In the genomic region with DNA sequence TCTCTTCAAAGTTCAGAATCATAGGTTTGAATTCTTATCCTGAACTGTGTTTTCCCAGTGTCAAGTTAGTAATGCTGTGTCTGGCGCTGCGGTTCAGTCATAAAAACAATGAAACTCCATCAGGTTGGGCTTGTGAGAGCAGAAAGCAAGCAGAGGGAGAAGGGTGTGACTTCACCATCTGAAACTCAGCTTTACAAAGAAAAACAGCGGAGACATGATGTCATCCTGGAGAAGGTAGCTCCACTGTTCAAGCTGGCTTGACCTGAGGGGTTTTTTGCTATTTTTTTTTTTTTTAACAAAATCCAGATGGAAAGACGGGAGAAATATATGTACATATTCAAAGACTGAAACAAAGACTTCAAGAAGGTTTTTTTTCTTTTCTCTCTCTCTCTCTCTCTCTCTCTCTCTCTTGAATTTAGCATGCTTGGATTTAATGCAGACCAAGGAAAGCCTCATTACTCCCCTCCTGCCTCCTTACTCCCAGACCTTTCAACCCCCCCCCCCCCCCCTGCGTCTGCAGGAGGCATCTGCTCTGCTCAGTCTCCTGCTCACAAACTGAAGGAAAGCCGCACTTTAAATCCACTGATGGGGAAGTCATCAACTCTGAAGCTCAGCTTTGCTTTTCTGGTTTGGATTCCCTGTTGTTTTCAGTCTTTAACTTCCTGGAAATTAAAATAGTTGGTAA, we compare ENCODE assay signal across 15 mouse cellular contexts.
A peak's percentile ranks its signal among the peaks of the same experiment; 100 is the strongest.
DNase-seq lines count a peak whose midpoint lies in the region; ATAC-seq lines count a peak whose summit lies in the region.
"Had no signal": no experiment of that assay in that cellular context is flagged by ENCODE, and none has a peak within 500 bp of the region (broad histone marks: within the 10 kb centered on the region; RNA-seq: fewer than 3 reads in every experiment).

No protein-coding gene starts in this region.

- H3K4me2 ChIP-seq in hindbrain, embryonic 12.5 days (replicated peaks) = no peak overlapping the region
- peak overlapping the region; percentile 34 for H3K4me2 ChIP-seq in embryonic facial prominence, embryonic 14.5 days (ENCODE audit: low read depth, low read length)
- H3K4me2 ChIP-seq: neural tube, embryonic 13.5 days had no signal

- peak overlapping the region; percentile 3; the same call in 1 of the 2 replicates for H3K27ac ChIP-seq in hindbrain, embryonic 10.5 days
- H3K27ac ChIP-seq in hindbrain, embryonic 12.5 days = no peak overlapping the region
- H3K27ac ChIP-seq in embryonic facial prominence, embryonic 14.5 days (replicated peaks; ENCODE audit: low read depth, low read length) = peak overlapping the region; percentile 86
- peak overlapping the region; percentile 90 for H3K27ac ChIP-seq in limb, embryonic 10.5 days
- H3K27ac ChIP-seq: hindbrain, postnatal 0 days; neural tube, embryonic 13.5 days had no signal

- no peaks in the 10 kb centered on the region for H3K27me3 ChIP-seq in hindbrain, embryonic 10.5 days (ENCODE audit: insufficient read depth, poor library complexity, severe bottlenecking)
- H3K27me3 ChIP-seq in hindbrain, embryonic 12.5 days = no peaks in the 10 kb centered on the region
- no peaks in the 10 kb centered on the region for H3K27me3 ChIP-seq in embryonic facial prominence, embryonic 14.5 days (replicated peaks; ENCODE audit: control insufficient read depth, insufficient read depth, low read length)
- no peaks in the 10 kb centered on the region for H3K27me3 ChIP-seq in limb, embryonic 10.5 days (ENCODE audit: low read depth, poor library complexity, severe bottlenecking)

- no peak overlapping the region for H3K9ac ChIP-seq in hindbrain, embryonic 12.5 days
- H3K9ac ChIP-seq in embryonic facial prominence, embryonic 14.5 days (ENCODE audit: low read depth, low read length) = peak overlapping the region; percentile 37
- H3K9ac ChIP-seq: neural tube, embryonic 13.5 days had no signal

- no peak for ATAC-seq in hindbrain, embryonic 12.5 days (ENCODE audit: low FRiP score)
- peak; percentile 89 for ATAC-seq in embryonic facial prominence, embryonic 14.5 days (ENCODE audit: low read depth)
- ATAC-seq: hindbrain, postnatal 0 days; lung, postnatal 0 days had no signal

- 48% methylated on average over 6 of the region's 6 CpGs for WGBS in hindbrain, embryonic 10.5 days
- 45% methylated on average over 6 of the region's 6 CpGs for WGBS in hindbrain, embryonic 12.5 days
- 13% methylated on average over 6 of the region's 6 CpGs for WGBS in embryonic facial prominence, embryonic 14.5 days
- 37% methylated on average over 6 of the region's 6 CpGs for WGBS in limb, embryonic 10.5 days

- H3K4me1 ChIP-seq in hindbrain, embryonic 10.5 days (replicated peaks) = 0 out of 2 replicates have a peak, but pooled peaks cover 6% of the 10 kb centered on the region
- no peaks in the 10 kb centered on the region for H3K4me1 ChIP-seq in hindbrain, embryonic 12.5 days
- H3K4me1 ChIP-seq in embryonic facial prominence, embryonic 14.5 days (ENCODE audit: control insufficient read depth, insufficient read depth, low read length) = peaks cover 10% of the 10 kb centered on the region; the same call in 1 of the 2 replicates
- H3K4me1 ChIP-seq in limb, embryonic 10.5 days = peaks cover 31% of the 10 kb centered on the region
- H3K4me1 ChIP-seq: neural tube, embryonic 13.5 days had no signal

- H3K9me3 ChIP-seq in hindbrain, embryonic 10.5 days = no peaks in the 10 kb centered on the region
- H3K9me3 ChIP-seq in hindbrain, embryonic 12.5 days (replicated peaks) = no peaks in the 10 kb centered on the region
- H3K9me3 ChIP-seq in embryonic facial prominence, embryonic 14.5 days (ENCODE audit: control insufficient read depth, low read length) = no peaks in the 10 kb centered on the region
- no peaks in the 10 kb centered on the region for H3K9me3 ChIP-seq in limb, embryonic 10.5 days (replicated peaks)
- H3K9me3 ChIP-seq: neural tube, embryonic 13.5 days had no signal

- H3K36me3 ChIP-seq in hindbrain, embryonic 10.5 days = no peaks in the 10 kb centered on the region
- H3K36me3 ChIP-seq in hindbrain, embryonic 12.5 days = no peaks in the 10 kb centered on the region
- no peaks in the 10 kb centered on the region for H3K36me3 ChIP-seq in embryonic facial prominence, embryonic 14.5 days (ENCODE audit: control insufficient read depth, insufficient read depth, low read length)
- no peaks in the 10 kb centered on the region for H3K36me3 ChIP-seq in limb, embryonic 10.5 days
- H3K36me3 ChIP-seq: neural tube, embryonic 13.5 days had no signal

- DNase-seq in hindbrain, embryonic 10.5 days (ENCODE audit: low spot score) = no peak
- peak; percentile 28 for DNase-seq in ZHBTc4 (ENCODE audit: low read depth, low spot score)
- DNase-seq in embryonic facial prominence, embryonic 14.5 days (ENCODE audit: low spot score) = peak; percentile 93
- DNase-seq in limb, embryonic 10.5 days (ENCODE audit: low spot score) = no peak
- no peak for DNase-seq in adrenal gland, postnatal 10 days
- DNase-seq in right cerebral cortex, adult 18-20 months = no peak
- no peak for DNase-seq in adrenal gland, postnatal 36 days
- DNase-seq: gastrocnemius, postnatal 36 days; midbrain, embryonic 14.5 days; right cerebral cortex, postnatal 14 days; thymus, postnatal 25 days had no signal

- H3K4me3 ChIP-seq in hindbrain, embryonic 10.5 days = no peak overlapping the region
- no peak overlapping the region for H3K4me3 ChIP-seq in hindbrain, embryonic 12.5 days
- no peak overlapping the region for H3K4me3 ChIP-seq in embryonic facial prominence, embryonic 14.5 days (ENCODE audit: low read depth, low read length)
- H3K4me3 ChIP-seq in limb, embryonic 10.5 days = peak overlapping the region; percentile 21; the same call in 1 of the 2 replicates
- H3K4me3 ChIP-seq: neural tube, embryonic 13.5 days had no signal

Comparison
In these comparisons a context has a peak if more than half of its experiments do, and no peak if none do; other contexts are left out.
1. DNase-seq: peak in ZHBTc4 (single experiment) and embryonic facial prominence, embryonic 14.5 days (single experiment); none in hindbrain, embryonic 10.5 days (single experiment), limb, embryonic 10.5 days (single experiment), adrenal gland, postnatal 10 days (single experiment), right cerebral cortex, adult 18-20 months (single experiment) and adrenal gland, postnatal 36 days (0 of 2).